Mouse (Mus musculus): ENCODE data around the gene Zbtb14.

DNA sequence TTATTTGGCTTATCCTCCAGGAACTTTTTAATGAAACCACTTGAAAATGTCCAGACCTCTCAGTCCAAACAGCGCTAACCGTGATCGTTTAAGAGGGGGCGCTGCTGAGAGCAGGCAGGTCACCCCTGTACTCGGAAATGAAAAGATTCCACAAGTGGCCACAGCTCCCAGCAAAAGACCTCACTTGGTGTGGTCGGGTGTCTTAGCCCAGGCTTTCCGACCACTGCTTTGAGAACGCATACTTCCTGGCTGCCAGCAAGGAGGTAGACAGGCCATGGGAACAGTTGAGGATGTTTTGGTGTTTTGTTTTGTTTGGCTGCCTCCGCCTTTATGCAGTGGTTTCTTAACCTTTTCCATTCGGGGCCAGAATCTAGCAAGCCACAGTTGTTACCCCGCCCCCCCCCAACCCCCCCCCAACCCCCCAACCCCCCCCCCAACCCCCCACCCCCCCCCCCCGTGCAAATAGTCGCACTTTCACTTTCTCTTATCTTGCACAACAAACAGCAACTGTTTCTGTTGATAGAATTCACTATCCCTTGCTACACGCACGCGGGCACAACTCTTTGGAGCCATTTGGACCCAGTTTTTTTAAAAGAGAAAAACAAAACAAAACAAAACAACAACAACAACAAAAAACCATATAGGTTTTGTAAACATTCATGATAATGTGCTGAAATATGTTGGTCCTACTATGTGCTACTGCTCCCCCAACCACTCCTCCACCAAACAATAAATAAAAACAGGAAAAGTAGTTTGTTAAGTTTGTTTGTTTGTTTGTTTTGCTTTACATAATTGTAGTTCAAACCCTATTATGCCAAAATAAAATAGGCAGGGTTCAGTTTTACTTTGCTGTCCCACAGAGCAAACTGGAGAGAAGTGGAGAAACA is 13.5 kb downstream of the Zbtb14 start:
- TF ChIP-seq CTCF (IDR thresholded peaks at IDR 0.05; ENCODE audit: low read depth, low read length): no peak
- no peak for TF ChIP-seq GATA1 (IDR thresholded peaks at IDR 0.05; ENCODE audit: borderline replicate concordance, low read length)
- TF ChIP-seq TAL1 (conservative IDR thresholded peaks at IDR 0.05; ENCODE audit: low read depth, low read length): no peak
- TF ChIP-seq POLR2AphosphoS5 (IDR thresholded peaks at IDR 0.05; ENCODE audit: insufficient replicate concordance, low read depth, low read length): no peak
